Mouse (Mus musculus) layer of hippocampus, adult 9-11 months (tissue): Measurements from ENCODE around the gene Sh3bgrl3.

Source experiments
- DNase-seq: peaks from one replicate; pipeline ENCODE4 v3.0.0; 2022

The Sh3bgrl3 gene

DNA sequence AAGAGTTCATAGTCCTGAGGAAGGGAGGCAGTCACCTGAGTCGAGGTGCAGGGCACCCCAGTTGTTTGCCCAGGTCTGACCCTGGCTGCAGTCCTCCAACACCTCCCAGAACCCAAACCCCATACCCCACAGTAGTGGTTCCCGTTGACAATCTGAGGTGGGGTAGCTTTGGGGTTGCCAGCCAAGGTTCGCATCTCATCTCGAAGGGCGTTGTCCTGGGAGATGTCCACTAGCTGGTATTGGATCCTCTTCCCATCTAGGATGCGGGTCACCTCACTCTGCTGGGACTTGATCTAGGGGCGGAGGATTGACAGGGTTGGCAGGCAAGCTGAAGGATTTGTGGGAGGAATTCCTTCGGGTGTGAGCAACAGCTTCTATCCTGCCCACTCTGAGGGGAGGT is 796 bp downstream of the Sh3bgrl3 start:
- no peak for DNase-seq

DNA sequence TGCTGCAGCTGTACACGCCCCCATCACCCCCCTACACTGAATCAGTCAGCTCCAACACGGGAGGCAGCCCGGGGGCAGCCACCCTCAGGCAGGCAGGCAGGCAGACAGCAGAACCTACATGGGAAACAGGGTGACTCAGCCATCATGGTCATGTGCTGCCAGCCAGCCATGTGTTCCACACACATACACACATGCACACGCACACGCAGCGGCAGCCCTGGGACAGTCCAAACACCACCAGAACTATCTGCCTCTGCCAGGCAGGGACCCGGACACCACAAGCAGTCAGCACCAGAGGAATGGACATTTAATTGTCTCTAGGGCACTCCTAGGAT is 1.5 kb downstream of the Sh3bgrl3 start:
- peak; percentile 91 for DNase-seq

DNA sequence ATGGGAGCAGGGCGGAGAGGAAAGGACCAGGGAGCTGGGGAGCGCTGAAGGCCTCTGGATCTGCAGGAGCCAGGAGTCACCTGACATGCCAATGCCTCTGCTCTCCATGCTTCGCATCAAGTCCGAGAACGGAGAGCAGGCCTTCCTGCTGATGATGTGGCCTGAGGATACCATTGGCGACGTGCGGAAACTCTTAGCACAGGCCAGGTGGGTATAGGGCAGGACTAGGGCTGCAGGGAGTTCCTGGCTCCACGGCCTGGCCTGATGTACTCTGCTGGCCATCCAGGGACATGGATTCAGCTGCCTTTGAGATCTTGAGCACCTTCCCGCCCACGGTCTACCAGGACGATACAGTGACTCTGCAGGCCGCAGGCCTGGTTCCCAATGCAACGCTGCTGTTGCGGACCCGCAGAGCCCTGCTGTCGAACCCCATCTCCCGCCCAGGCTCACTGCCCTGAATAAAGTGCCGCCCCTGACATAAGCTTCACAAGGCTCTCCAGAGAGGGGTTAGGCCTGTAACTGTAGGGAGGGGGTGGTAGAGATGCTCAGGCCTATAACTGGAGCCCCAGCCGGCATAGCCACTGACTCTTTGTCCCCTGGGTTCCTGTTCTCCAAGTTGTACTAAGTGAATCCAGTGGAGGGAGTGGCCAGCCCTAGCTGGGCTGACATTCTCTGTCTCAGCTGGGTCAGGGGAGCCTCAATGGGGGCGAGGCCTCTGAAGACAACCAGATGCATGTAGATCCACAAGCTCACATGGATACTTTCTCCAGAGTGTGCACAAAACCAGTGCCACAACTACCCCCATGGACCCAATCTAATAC is 2.1 kb downstream of the Sh3bgrl3 start:
- no peak for DNase-seq

GRCm38 (mm10) chr4:134125383-134126060 is 3.1 kb downstream of the Sh3bgrl3 start:
- DNase-seq, result no peak

- peak; percentile 94 for DNase-seq
Measured at GRCm38 (mm10) chr4:134123680-134124551, 4.7 kb downstream of the Sh3bgrl3 start.

DNA sequence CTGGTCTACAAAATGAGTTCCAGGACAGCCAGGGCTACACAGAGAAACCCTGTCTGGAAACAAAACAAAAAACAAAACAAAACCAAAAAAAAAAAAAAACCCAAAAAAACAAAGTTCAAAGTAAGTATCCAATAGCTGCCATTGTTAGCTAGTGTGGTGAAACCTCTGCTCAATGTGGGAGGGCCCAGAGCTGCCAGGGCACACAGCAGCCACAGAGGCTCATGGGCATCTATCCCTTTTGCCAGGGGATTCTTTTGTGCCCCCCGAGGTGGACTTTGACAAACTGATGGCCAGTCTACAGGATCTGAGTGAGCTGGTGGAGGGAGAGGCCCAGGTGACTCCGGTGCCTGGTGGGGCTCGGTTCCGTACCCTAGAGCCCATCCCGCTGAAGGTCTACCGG is 5.4 kb downstream of the Sh3bgrl3 start:
- DNase-seq, result no peak

DNA sequence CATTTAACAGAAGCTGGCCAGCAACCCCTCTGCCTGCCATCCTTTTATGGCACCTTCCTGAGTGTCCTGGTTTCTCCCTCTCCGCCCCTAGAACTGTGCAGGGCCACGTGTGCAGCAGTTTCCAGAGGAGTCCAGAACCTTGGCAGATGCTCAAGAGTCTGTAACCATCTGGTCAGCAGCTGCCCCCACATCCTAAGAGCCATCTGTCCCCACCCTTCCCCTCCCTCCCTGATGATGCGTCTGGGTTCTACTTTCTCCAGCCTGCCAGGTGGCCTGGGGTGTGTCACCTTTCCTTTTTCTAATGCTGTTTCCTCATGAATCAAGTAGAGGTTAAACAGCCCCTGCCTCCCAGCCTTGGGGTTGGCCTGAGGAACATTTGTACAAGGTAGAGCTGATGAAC is 6.3 kb downstream of the Sh3bgrl3 start:
- DNase-seq, result no peak

DNA sequence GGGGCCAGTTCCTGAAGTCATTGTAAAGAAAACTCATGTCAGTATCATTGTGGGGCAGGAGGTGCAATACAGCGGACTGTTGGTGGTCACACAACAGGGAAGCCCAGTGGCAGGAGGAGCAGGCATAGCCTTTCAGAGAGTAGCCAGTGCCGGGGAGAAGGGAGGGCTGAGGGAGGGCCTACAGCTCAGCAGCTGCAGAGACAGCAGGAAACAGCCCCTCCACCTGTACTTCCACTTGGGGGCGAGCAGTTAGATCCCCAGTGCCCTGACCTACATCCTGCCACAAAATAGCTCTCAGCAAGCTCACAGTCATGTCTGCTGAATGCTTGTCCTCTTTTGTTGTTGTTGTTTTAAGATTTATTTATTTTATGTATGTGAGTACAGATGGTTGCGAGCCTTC is 7.0 kb downstream of the Sh3bgrl3 start:
- no peak for DNase-seq

GRCm38 (mm10) chr4:134120916-134121315 is 7.7 kb downstream of the Sh3bgrl3 start:
- no peak for DNase-seq

DNA sequence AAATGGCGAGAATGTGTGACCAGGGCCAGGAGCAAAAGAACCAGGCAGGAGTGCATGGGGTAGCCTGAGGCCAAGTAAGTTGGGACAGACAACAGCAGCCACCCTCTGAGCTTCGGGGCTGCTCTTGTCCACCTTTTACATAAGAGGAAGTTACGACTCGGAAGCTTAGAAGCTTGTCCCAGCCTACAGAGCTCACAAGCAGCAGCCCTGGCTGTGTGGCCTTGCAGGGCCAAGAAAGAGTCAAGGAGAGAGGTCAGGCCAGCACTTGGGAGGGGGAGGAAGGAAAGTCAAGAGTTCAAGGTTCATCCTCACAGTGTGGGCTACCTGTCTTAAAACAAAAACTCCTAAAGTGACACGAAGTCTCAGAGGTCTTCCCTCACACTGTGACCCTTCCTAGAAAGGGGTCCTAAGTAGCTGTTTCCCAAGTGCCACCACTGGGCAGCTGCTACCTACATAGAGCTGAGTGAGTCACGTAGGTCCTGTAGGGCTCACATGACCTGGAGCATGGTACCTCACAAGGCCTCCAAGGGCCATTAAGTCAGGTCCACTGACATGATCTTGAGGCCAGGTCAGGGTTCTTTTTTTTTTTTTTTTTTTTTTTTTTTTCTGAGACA is 8.3 kb downstream of the Sh3bgrl3 start:
- DNase-seq, result no peak

- DNase-seq, result no peak
Measured at GRCm38 (mm10) chr4:134119644-134120043, 8.9 kb downstream of the Sh3bgrl3 start.

GRCm38 (mm10) chr4:134119042-134119441 is 9.5 kb downstream of the Sh3bgrl3 start:
- no peak for DNase-seq

- DNase-seq, result no peak
Measured at GRCm38 (mm10) chr4:134118126-134118800, 10.3 kb downstream of the Sh3bgrl3 start.

DNA sequence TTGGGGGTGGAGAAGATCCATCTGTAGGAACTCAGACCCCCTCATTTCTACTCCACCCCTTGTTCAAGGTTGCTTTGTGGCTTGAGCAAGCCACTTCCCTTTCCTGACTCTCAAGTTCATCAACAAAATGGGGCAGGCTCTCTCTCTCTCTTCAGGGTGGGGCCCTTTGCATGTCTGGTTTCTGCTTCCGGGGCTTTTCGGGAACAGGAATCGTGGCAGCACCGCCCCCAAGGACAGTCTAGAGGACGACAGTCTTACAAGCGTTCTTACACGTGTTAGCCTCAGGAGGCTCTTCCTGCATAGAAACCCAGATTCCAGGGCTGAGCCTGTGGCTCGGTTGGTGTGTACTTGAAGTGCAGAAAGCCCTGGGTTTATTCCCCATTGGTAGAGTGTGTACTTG is 11.6 kb downstream of the Sh3bgrl3 start:
- peak; percentile 40 for DNase-seq

DNA sequence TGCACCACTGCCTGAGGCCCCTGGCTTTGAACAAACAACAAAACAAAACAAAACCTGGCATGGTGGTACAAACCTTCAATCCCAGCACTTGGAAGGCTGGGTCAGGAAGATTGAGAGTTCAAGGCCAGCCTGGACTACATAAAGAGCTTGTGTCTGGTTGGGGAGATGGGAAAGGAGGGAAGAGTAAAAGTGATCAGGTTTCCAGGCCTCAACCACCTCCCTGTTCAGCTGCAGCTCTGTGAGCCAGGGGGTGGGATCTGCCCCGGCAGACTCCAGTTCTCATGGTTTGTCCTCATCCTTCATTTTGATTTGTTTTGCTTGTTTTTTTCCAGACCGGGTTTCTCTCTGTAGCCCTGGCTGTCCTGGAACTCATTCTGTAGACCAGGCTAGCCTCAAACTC is 12.1 kb downstream of the Sh3bgrl3 start:
- no peak for DNase-seq

DNA sequence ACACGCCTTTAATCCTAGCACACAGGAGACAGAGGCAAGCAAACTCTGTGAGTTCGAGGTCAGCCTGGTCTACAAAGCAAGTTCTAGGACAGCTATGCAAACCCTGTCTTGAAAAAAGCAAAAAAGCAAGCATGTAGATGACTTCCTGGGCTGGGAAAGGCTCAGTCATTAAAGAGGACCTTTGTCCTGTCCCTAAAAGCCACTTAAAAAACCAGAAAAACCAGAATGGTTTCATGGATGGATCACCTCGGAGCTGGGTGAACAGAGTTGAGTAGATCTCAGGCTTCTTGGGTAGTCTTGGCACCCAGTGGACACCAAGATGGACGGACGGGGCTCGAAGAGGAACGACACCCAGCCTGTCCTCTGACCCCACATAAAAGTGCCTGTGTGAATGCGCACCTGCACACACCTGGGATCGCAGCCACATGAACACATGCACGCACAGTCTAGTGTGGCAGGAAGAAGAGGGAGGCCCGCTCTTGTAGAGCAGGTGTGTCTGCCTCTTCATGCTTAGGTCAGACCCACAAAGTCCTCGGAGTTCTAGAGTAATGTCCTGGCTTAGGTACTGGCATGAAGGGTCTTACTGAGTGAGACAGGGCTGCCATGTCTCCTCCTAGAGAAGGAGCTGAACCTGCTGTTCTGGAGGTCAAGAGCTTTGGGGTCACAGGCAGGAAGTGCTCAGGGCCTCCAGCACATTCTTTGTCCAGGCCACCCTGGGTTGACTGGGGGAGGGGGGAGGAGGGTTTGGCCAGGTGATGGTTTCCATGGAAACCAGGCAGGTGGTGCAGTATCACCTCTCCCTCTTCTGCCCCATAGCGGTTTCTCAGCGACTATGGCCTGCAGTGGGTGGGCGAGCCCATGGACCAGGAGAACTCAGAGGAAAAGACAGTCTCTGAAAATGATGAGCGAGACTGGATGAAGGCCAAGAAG is 13.1 kb downstream of the Sh3bgrl3 start:
- no peak for DNase-seq

DNA sequence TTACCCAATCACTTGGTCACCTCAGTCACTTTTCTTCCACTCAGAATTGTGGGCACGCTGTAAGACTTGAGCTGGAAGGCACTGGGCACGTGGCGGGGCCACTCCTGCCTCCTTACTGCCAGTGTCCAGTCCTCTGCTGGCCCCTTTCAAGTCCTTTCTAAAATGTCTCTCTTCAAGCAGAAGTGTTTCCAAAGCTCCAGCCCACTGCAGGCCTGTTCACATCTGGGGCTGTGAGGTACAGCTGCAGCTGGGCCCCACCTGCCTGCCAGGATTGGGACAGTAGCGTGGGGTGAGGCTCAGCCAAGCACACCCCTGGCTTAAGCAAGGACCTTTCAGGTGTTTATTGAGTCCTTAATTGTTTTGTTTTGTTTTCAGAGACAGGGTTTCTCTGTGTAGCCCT is 14.6 kb downstream of the Sh3bgrl3 start:
- DNase-seq, result no peak

GRCm38 (mm10) chr4:134113356-134113994 is 15.1 kb downstream of the Sh3bgrl3 start:
- no peak for DNase-seq

GRCm38 (mm10) chr4:134112403-134112802 is 16.2 kb downstream of the Sh3bgrl3 start:
- no peak for DNase-seq

GRCm38 (mm10) chr4:134110653-134111052 is 17.9 kb downstream of the Sh3bgrl3 start:
- no peak for DNase-seq

GRCm38 (mm10) chr4:134108196-134108595 is 20.4 kb downstream of the Sh3bgrl3 start:
- DNase-seq, result no peak
